Mouse (Mus musculus) lung, embryonic 16.5 days (tissue): Measurements from ENCODE around the gene Yjefn3. TPM values are rescaled to one million over a fixed set of nuclear protein-coding genes. Genes with fewer than 3 reads are reported as not detected.

Source experiments
- polyA plus RNA-seq: library from polyadenylated mRNA; unstranded; fragments of >200 nt; fragmentation: Nextera tagmentation; extraction: Ambion mirVana; gene quantifications from 2 replicates; pipeline ENCODE4 v1.2.1, GENCODE M21; 2015

Gene Yjefn3
- polyA plus RNA-seq, 1 experiment from 2014 or later, result 4.1 TPM

Other genes with a start within 250 kb of the Yjefn3 start
- gene Zfp964, start 248.2 kb downstream of the Yjefn3 start, polyA plus RNA-seq, result 1.5 and 2.3 TPM in 2 replicates
- 27.7 and 28.2 TPM in 2 replicates for gene Zfp869, start 192.0 kb downstream of the Yjefn3 start, polyA plus RNA-seq
- gene Zfp963, start 152.7 kb downstream of the Yjefn3 start, polyA plus RNA-seq, result 8.4 TPM in 2 replicates
- 0.85 and 1.2 TPM in 2 replicates for gene Gm20422, start 127.8 kb downstream of the Yjefn3 start, polyA plus RNA-seq
- gene Atp13a1, start 111.5 kb downstream of the Yjefn3 start, polyA plus RNA-seq, result 41.8 and 45.8 TPM in 2 replicates
- gene Zfp866, start 111.5 kb downstream of the Yjefn3 start, polyA plus RNA-seq, result 26.7 and 27.9 TPM in 2 replicates
- gene Gmip, start 94.0 kb downstream of the Yjefn3 start, polyA plus RNA-seq, result 7.1 and 7.9 TPM in 2 replicates
- gene Lpar2, start 80.3 kb downstream of the Yjefn3 start, polyA plus RNA-seq, result 0.45 and 0.48 TPM in 2 replicates
- gene Pbx4, start 70.2 kb downstream of the Yjefn3 start, polyA plus RNA-seq, result 13.4 and 17.1 TPM in 2 replicates
- 0.26 and 0.30 TPM in 2 replicates for gene Cilp2, start 15.0 kb downstream of the Yjefn3 start, polyA plus RNA-seq
- 2.0 and 2.7 TPM in 2 replicates for gene Tssk6, start 528 bp downstream of the Yjefn3 start, polyA plus RNA-seq
- 176 and 179 TPM in 2 replicates for gene Ndufa13, start 154 bp downstream of the Yjefn3 start, polyA plus RNA-seq
- 41.6 and 42.1 TPM in 2 replicates for gene Gatad2a, start 93.7 kb upstream of the Yjefn3 start, polyA plus RNA-seq
- gene Mau2, start 140.0 kb upstream of the Yjefn3 start, polyA plus RNA-seq, result 54.0 and 55.1 TPM in 2 replicates
- gene Sugp1, start 140.1 kb upstream of the Yjefn3 start, polyA plus RNA-seq, result 43.1 and 44.1 TPM in 2 replicates
- gene Tm6sf2, start 170.2 kb upstream of the Yjefn3 start, polyA plus RNA-seq, result 0.94 and 1.2 TPM in 2 replicates
- gene Hapln4, start 180.7 kb upstream of the Yjefn3 start, polyA plus RNA-seq, result 0.06 TPM in 1 of 2 replicates, not detected in the other
- 0.21 and 0.59 TPM in 2 replicates for gene Ncan, start 218.2 kb upstream of the Yjefn3 start, polyA plus RNA-seq
- 29.6 and 31.1 TPM in 2 replicates for gene Nr2c2ap, start 228.6 kb upstream of the Yjefn3 start, polyA plus RNA-seq
- 21.1 and 21.2 TPM in 2 replicates for gene Rfxank, start 236.4 kb upstream of the Yjefn3 start, polyA plus RNA-seq
- 53.0 and 56.6 TPM in 2 replicates for gene Borcs8, start 236.8 kb upstream of the Yjefn3 start, polyA plus RNA-seq
- gene Mef2b, start 237.0 kb upstream of the Yjefn3 start, polyA plus RNA-seq, result 0.29 and 0.38 TPM in 2 replicates